Mouse (Mus musculus): ENCODE data around the gene Polr2m. TPM values are rescaled to one million over a fixed set of nuclear protein-coding genes. Genes with fewer than 3 reads are reported as not detected.

Gene Polr2m
- polyA plus RNA-seq, 1 experiment from 2014 or later = 103 TPM

DNA sequence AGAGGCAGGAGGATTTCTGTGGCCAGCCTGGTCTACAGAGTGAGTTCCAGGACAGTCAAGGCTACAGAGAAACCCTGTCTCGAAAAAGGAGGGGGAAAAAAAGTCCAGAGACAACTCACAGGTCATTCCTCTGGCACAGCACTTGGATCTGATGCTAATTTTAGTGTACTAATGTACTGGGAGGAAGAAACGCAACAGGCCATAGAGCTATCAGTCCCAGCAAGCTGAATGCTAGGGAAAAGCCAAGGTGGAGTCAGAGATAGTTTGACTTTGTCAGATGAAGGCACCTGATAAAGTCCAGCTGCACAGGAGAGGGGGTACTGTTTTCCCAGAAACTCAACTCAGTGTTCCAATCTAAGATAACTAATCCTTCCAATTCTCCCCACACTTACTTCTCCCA is 5.4 kb downstream of the Polr2m start:
- ATAC-seq = no peak
- H3K27ac ChIP-seq (ENCODE audit: low read depth, low read length) = no peak overlapping the region

GRCm38 (mm10) chr9:71479413-71479812 is 6.3 kb downstream of the Polr2m start:
- no peak for TF ChIP-seq CTCF (IDR thresholded peaks at IDR 0.05; ENCODE audit: low read depth)
- Histone ChIP-seq H3K9me3 (ENCODE audit: control insufficient read depth) (no peaks in the 10 kb centered on the region), H3K4me3 (ENCODE audit: low read depth, low read length) (no peak overlapping the region), H3K4me1 (replicated peaks; ENCODE audit: control insufficient read depth, insufficient read depth, low read length) (no peaks in the 10 kb centered on the region), H3K4me2 (replicated peaks; ENCODE audit: low read depth) (no peak overlapping the region), H3K36me3 (ENCODE audit: control insufficient read depth, insufficient read depth) (peaks cover 79% of the 10 kb centered on the region), H3K27ac (ENCODE audit: low read depth, low read length) (0 out of 2 replicates have a peak overlapping the region, but pooled peaks have one; percentile 0), H3K27me3 (replicated peaks; ENCODE audit: control insufficient read depth, insufficient read depth, low read length) (no peaks in the 10 kb centered on the region), H3K9ac (ENCODE audit: low read depth, low read length) (no peak overlapping the region)
- WGBS = 92% methylated on average over 9 of the region's 9 CpGs
- ATAC-seq = no peak

More for the DNA sequence above, 5.4 kb downstream of the Polr2m start:
- H3K9ac ChIP-seq (ENCODE audit: low read depth, low read length) = no peak overlapping the region
- H3K36me3 ChIP-seq (ENCODE audit: control insufficient read depth, insufficient read depth) = peaks cover 70% of the 10 kb centered on the region
- H3K9me3 ChIP-seq (ENCODE audit: control insufficient read depth) = no peaks in the 10 kb centered on the region
- H3K4me2 ChIP-seq (replicated peaks; ENCODE audit: low read depth) = no peak overlapping the region
- H3K4me3 ChIP-seq (ENCODE audit: low read depth, low read length) = no peak overlapping the region
- no peaks in the 10 kb centered on the region for H3K4me1 ChIP-seq (replicated peaks; ENCODE audit: control insufficient read depth, insufficient read depth, low read length)
- TF ChIP-seq CTCF (IDR thresholded peaks at IDR 0.05; ENCODE audit: low read depth) = no peak
- no peaks in the 10 kb centered on the region for H3K27me3 ChIP-seq (replicated peaks; ENCODE audit: control insufficient read depth, insufficient read depth, low read length)
- 90% methylated on average over 2 of the region's 2 CpGs for WGBS

DNA sequence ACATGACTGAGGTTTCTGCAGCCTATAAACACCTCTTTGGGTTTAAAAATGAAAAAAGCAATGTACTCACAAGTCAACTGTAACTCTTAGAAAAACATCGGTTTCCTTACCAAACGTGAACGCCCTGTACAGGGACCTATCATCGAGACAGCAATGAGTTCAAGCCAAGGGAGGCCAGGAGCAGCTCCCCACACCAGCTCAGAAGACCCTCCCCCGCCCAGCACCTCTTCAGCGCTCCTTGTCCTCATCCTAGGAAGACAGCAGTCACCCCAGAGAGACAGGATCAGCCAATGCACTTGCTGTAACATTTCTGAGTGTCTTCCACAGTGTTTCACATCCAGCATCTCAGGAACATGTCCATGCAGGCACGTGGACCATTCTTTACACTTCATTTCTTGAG is 7.1 kb downstream of the Polr2m start:
- peaks cover 83% of the 10 kb centered on the region for H3K36me3 ChIP-seq (ENCODE audit: control insufficient read depth, insufficient read depth)
- no peaks in the 10 kb centered on the region for H3K27me3 ChIP-seq (replicated peaks; ENCODE audit: control insufficient read depth, insufficient read depth, low read length)
- no peak overlapping the region for H3K9ac ChIP-seq (ENCODE audit: low read depth, low read length)
- no peak for ATAC-seq
- WGBS = 94% methylated on average over 7 of the region's 7 CpGs
- H3K4me3 ChIP-seq (ENCODE audit: low read depth, low read length) = no peak overlapping the region
- no peaks in the 10 kb centered on the region for H3K9me3 ChIP-seq (ENCODE audit: control insufficient read depth)
- H3K27ac ChIP-seq (ENCODE audit: low read depth, low read length) = peak overlapping the region; percentile 7; the same call in 1 of the 2 replicates
- H3K4me2 ChIP-seq (replicated peaks; ENCODE audit: low read depth) = no peak overlapping the region
- no peak for TF ChIP-seq CTCF (IDR thresholded peaks at IDR 0.05; ENCODE audit: low read depth)
- no peaks in the 10 kb centered on the region for H3K4me1 ChIP-seq (replicated peaks; ENCODE audit: control insufficient read depth, insufficient read depth, low read length)

GRCm38 (mm10) chr9:71476601-71477000 is 9.1 kb downstream of the Polr2m start:
- H3K27ac ChIP-seq (ENCODE audit: low read depth, low read length) = no peak overlapping the region
- H3K27me3 ChIP-seq (replicated peaks; ENCODE audit: control insufficient read depth, insufficient read depth, low read length) = no peaks in the 10 kb centered on the region
- H3K4me1 ChIP-seq (replicated peaks; ENCODE audit: control insufficient read depth, insufficient read depth, low read length) = no peaks in the 10 kb centered on the region
- H3K9me3 ChIP-seq (ENCODE audit: control insufficient read depth) = no peaks in the 10 kb centered on the region
- peaks cover 66% of the 10 kb centered on the region for H3K36me3 ChIP-seq (ENCODE audit: control insufficient read depth, insufficient read depth)
- ATAC-seq = no peak
- 95% methylated on average over 3 of the region's 3 CpGs for WGBS
- 0 out of 2 replicates have a peak, but pooled peaks have one; percentile 18 for TF ChIP-seq CTCF (IDR thresholded peaks at IDR 0.05; ENCODE audit: low read depth)
- no peak overlapping the region for H3K4me2 ChIP-seq (replicated peaks; ENCODE audit: low read depth)
- H3K9ac ChIP-seq (ENCODE audit: low read depth, low read length) = no peak overlapping the region
- H3K4me3 ChIP-seq (ENCODE audit: low read depth, low read length) = no peak overlapping the region

DNA sequence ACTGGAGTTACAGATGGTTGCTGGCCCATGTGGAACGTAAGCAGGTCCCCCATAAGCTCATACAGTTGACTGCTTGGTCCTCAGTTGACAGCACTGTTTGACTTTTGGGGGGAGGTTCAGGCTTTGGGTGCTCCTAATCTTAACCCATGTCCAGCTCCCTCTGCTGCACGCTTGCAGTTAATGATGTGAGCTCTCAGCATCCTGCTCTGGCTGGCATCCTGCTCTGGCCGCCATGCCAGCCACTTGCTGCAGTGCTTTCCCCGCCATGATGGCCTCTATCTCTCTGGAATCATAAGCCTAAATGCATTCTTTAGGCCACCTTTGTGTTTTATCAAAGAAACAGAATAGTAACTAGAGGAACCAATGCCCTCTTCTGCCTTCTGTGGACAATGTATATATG is 10.2 kb downstream of the Polr2m start:
- Histone ChIP-seq H3K4me1 (replicated peaks; ENCODE audit: control insufficient read depth, insufficient read depth, low read length) (no peaks in the 10 kb centered on the region), H3K27ac (ENCODE audit: low read depth, low read length) (no peak overlapping the region), H3K36me3 (ENCODE audit: control insufficient read depth, insufficient read depth) (peaks cover 56% of the 10 kb centered on the region), H3K9me3 (ENCODE audit: control insufficient read depth) (no peaks in the 10 kb centered on the region), H3K4me2 (replicated peaks; ENCODE audit: low read depth) (no peak overlapping the region), H3K4me3 (ENCODE audit: low read depth, low read length) (no peak overlapping the region), H3K27me3 (replicated peaks; ENCODE audit: control insufficient read depth, insufficient read depth, low read length) (no peaks in the 10 kb centered on the region), H3K9ac (ENCODE audit: low read depth, low read length) (no peak overlapping the region)
- WGBS = 95% methylated on average over 4 of the region's 4 CpGs
- ATAC-seq = no peak
- no peak for TF ChIP-seq CTCF (IDR thresholded peaks at IDR 0.05; ENCODE audit: low read depth)

GRCm38 (mm10) chr9:71467434-71467833 is 18.3 kb downstream of the Polr2m start:
- TF ChIP-seq CTCF (IDR thresholded peaks at IDR 0.05; ENCODE audit: low read depth) = no peak
- Histone ChIP-seq H3K36me3 (ENCODE audit: control insufficient read depth, insufficient read depth) (no peaks in the 10 kb centered on the region), H3K4me1 (replicated peaks; ENCODE audit: control insufficient read depth, insufficient read depth, low read length) (no peaks in the 10 kb centered on the region), H3K27ac (ENCODE audit: low read depth, low read length) (no peak overlapping the region), H3K9ac (ENCODE audit: low read depth, low read length) (no peak overlapping the region), H3K9me3 (ENCODE audit: control insufficient read depth) (no peaks in the 10 kb centered on the region), H3K4me2 (replicated peaks; ENCODE audit: low read depth) (no peak overlapping the region), H3K27me3 (replicated peaks; ENCODE audit: control insufficient read depth, insufficient read depth, low read length) (no peaks in the 10 kb centered on the region), H3K4me3 (ENCODE audit: low read depth, low read length) (no peak overlapping the region)
- WGBS = 74% methylated on average over 4 of the region's 4 CpGs
- ATAC-seq = no peak

- WGBS = 68% methylated on average over 3 of the region's 3 CpGs
- no peak overlapping the region for H3K4me2 ChIP-seq (replicated peaks; ENCODE audit: low read depth)
- ATAC-seq = no peak
- peak; percentile 76 for TF ChIP-seq CTCF (IDR thresholded peaks at IDR 0.05; ENCODE audit: low read depth)
- H3K27me3 ChIP-seq (replicated peaks; ENCODE audit: control insufficient read depth, insufficient read depth, low read length) = no peaks in the 10 kb centered on the region
- no peaks in the 10 kb centered on the region for H3K9me3 ChIP-seq (ENCODE audit: control insufficient read depth)
- no peak overlapping the region for H3K27ac ChIP-seq (ENCODE audit: low read depth, low read length)
- no peaks in the 10 kb centered on the region for H3K36me3 ChIP-seq (ENCODE audit: control insufficient read depth, insufficient read depth)
- H3K4me3 ChIP-seq (ENCODE audit: low read depth, low read length) = no peak overlapping the region
- no peak overlapping the region for H3K9ac ChIP-seq (ENCODE audit: low read depth, low read length)
- no peaks in the 10 kb centered on the region for H3K4me1 ChIP-seq (replicated peaks; ENCODE audit: control insufficient read depth, insufficient read depth, low read length)
Measured at GRCm38 (mm10) chr9:71466111-71466510, 19.6 kb downstream of the Polr2m start.

Data from intestine, postnatal 0 days (tissue).